Mouse (Mus musculus) cortical plate, adult 2 months (tissue): ENCODE data around the gene Ehbp1. TPM values are rescaled to one million over a fixed set of nuclear protein-coding genes. Genes with fewer than 3 reads are reported as not detected.
A peak's percentile ranks its signal among the peaks of the same experiment; 100 is the strongest.

Experiments used
- H3K27ac ChIP-seq: fragments of 200-500 bp; 2 replicates; pipeline ENCODE4 v1.5.1; 2012; ENCODE audit warnings: low read length, control low read depth, inconsistent platforms; ENCODE audit not compliant: insufficient read depth
- H3K4me1 ChIP-seq: fragments of 200-500 bp; 2 replicates; pipeline ENCODE4 v1.6.1; 2011; ENCODE audit warnings: low read length; ENCODE audit not compliant: control insufficient read depth, insufficient read depth
- H3K4me3 ChIP-seq: fragments of 200-500 bp; 2 replicates; pipeline ENCODE4 v1.5.1; 2011; ENCODE audit warnings: mild to moderate bottlenecking, low read length, control low read depth; ENCODE audit not compliant: insufficient read depth
- CTCF ChIP-seq: fragments of 200-500 bp; IDR thresholded peaks from 2 replicates; pipeline ENCODE4 v1.5.1; 2011; ENCODE audit warnings: mild to moderate bottlenecking, control low read depth, low read length; ENCODE audit not compliant: insufficient read depth; ENCODE audit errors: extremely low read depth
- POLR2A ChIP-seq: fragments of 200-500 bp; IDR thresholded peaks from 2 replicates; pipeline ENCODE4 v1.6.1; 2011; ENCODE audit warnings: mild to moderate bottlenecking, low read length, control low read depth; ENCODE audit not compliant: insufficient read depth; ENCODE audit errors: extremely low read depth
- polyA plus RNA-seq: library from polyadenylated mRNA; depleted of rRNA; stranded (reverse); fragments of >200 nt; gene quantifications from 2 replicates; pipeline ENCODE4 v1.2.3, GENCODE M21; 2012

Ehbp1 gene
- polyA plus RNA-seq, 1 experiment = 26.4 TPM

GRCm38 (mm10) chr11:22050864-22051263 lies 291.2 kb downstream of the Ehbp1 start:
- TF ChIP-seq POLR2A (no peak), CTCF (no peak)
- Histone ChIP-seq H3K4me1 (no peaks in the 10 kb centered on the region), H3K27ac (no peak overlapping the region), H3K4me3 (no peak overlapping the region)

- TF ChIP-seq CTCF = no peak
- no peak for TF ChIP-seq POLR2A
- Histone ChIP-seq H3K4me3 (no peak overlapping the region), H3K4me1 (no peaks in the 10 kb centered on the region), H3K27ac (no peak overlapping the region)
Measured at GRCm38 (mm10) chr11:22039854-22040426, 302.2 kb downstream of the Ehbp1 start.

- no peak overlapping the region for H3K27ac ChIP-seq
- TF ChIP-seq CTCF = no peak
- TF ChIP-seq POLR2A = no peak
- no peaks in the 10 kb centered on the region for H3K4me1 ChIP-seq
- no peak overlapping the region for H3K4me3 ChIP-seq
Measured at GRCm38 (mm10) chr11:22034564-22035105, 307.5 kb downstream of the Ehbp1 start.

- TF ChIP-seq POLR2A (no peak), CTCF (no peak)
- no peak overlapping the region for H3K4me3 ChIP-seq
- H3K4me1 ChIP-seq = no peaks in the 10 kb centered on the region
- H3K27ac ChIP-seq = no peak overlapping the region
Measured at GRCm38 (mm10) chr11:22033582-22033981, 308.5 kb downstream of the Ehbp1 start.

- Histone ChIP-seq H3K27ac (no peak overlapping the region), H3K4me3 (no peak overlapping the region), H3K4me1 (no peaks in the 10 kb centered on the region)
- TF ChIP-seq CTCF = no peak
- TF ChIP-seq POLR2A = no peak
Measured at GRCm38 (mm10) chr11:22020602-22021001, 321.5 kb downstream of the Ehbp1 start.

- Histone ChIP-seq H3K4me1 (no peaks in the 10 kb centered on the region), H3K27ac (no peak overlapping the region), H3K4me3 (no peak overlapping the region)
- no peak for TF ChIP-seq CTCF
- no peak for TF ChIP-seq POLR2A
Measured at GRCm38 (mm10) chr11:22017444-22017843, 324.6 kb downstream of the Ehbp1 start.

- Histone ChIP-seq H3K4me3 (no peak overlapping the region), H3K27ac (no peak overlapping the region), H3K4me1 (no peaks in the 10 kb centered on the region)
- TF ChIP-seq POLR2A (no peak), CTCF (no peak)
Measured at GRCm38 (mm10) chr11:22016341-22016740, 325.8 kb downstream of the Ehbp1 start.

- TF ChIP-seq CTCF = no peak
- TF ChIP-seq POLR2A = no peak
Measured at GRCm38 (mm10) chr11:22008817-22009216, 333.3 kb downstream of the Ehbp1 start.

GRCm38 (mm10) chr11:22008129-22008596 lies 333.9 kb downstream of the Ehbp1 start:
- TF ChIP-seq POLR2A (no peak), CTCF (no peak)
- peak overlapping the region; percentile 17; the same call in 1 of the 2 replicates for H3K27ac ChIP-seq
- H3K4me3 ChIP-seq = no peak overlapping the region
- H3K4me1 ChIP-seq = no peaks in the 10 kb centered on the region

More at GRCm38 (mm10) chr11:22008817-22009216, 333.3 kb downstream of the Ehbp1 start:
- Histone ChIP-seq H3K4me1 (no peaks in the 10 kb centered on the region), H3K4me3 (no peak overlapping the region), H3K27ac (no peak overlapping the region)

- TF ChIP-seq POLR2A (no peak), CTCF (no peak)
- no peaks in the 10 kb centered on the region for H3K4me1 ChIP-seq
- H3K27ac ChIP-seq = peak overlapping the region; percentile 17
- H3K4me3 ChIP-seq = no peak overlapping the region; the same call in 1 of the 2 replicates
Measured at GRCm38 (mm10) chr11:22007781-22008110, 334.3 kb downstream of the Ehbp1 start.
